Mouse (Mus musculus): ENCODE data around the gene Dyx1c1. TPM values are rescaled to one million over a fixed set of nuclear protein-coding genes. Genes with fewer than 3 reads are reported as not detected.

The Dyx1c1 gene
- polyA plus RNA-seq, 1 experiment from 2014 or later: 2.3 TPM

GRCm38 (mm10) chr9:72987703-72988102 is 29.1 kb downstream of the Dyx1c1 start:
- Histone ChIP-seq H3K36me3 (ENCODE audit: control insufficient read depth, insufficient read depth, low read length) (no peaks in the 10 kb centered on the region), H3K4me3 (ENCODE audit: low read depth, low read length) (no peak overlapping the region), H3K9ac (ENCODE audit: low read length) (no peak overlapping the region), H3K9me3 (replicated peaks; ENCODE audit: control insufficient read depth, low read length) (no peaks in the 10 kb centered on the region), H3K27ac (ENCODE audit: low read depth, low read length) (no peak overlapping the region), H3K27me3 (replicated peaks; ENCODE audit: control insufficient read depth, insufficient read depth, low read length) (no peaks in the 10 kb centered on the region), H3K4me1 (ENCODE audit: control insufficient read depth, insufficient read depth, low read length) (peaks cover 9% of the 10 kb centered on the region), H3K4me2 (ENCODE audit: low read length) (no peak overlapping the region)
- ATAC-seq: no peak
- WGBS: 50% methylated on average over 3 of the region's 3 CpGs
- DNase-seq (ENCODE audit: low spot score): no peak

- H3K9ac ChIP-seq (ENCODE audit: low read length): no peak overlapping the region
- 86% methylated on average over 5 of the region's 5 CpGs for WGBS
- H3K4me1 ChIP-seq (ENCODE audit: control insufficient read depth, insufficient read depth, low read length): peaks cover 9% of the 10 kb centered on the region
- H3K4me3 ChIP-seq (ENCODE audit: low read depth, low read length): no peak overlapping the region
- H3K9me3 ChIP-seq (replicated peaks; ENCODE audit: control insufficient read depth, low read length): no peaks in the 10 kb centered on the region
- no peaks in the 10 kb centered on the region for H3K36me3 ChIP-seq (ENCODE audit: control insufficient read depth, insufficient read depth, low read length)
- H3K27me3 ChIP-seq (replicated peaks; ENCODE audit: control insufficient read depth, insufficient read depth, low read length): no peaks in the 10 kb centered on the region
- DNase-seq (ENCODE audit: low spot score) (no peak), ATAC-seq (no peak)
- H3K27ac ChIP-seq (ENCODE audit: low read depth, low read length): no peak overlapping the region
- no peak overlapping the region for H3K4me2 ChIP-seq (ENCODE audit: low read length)
Observed at GRCm38 (mm10) chr9:72988706-72989105, 30.1 kb downstream of the Dyx1c1 start.

- Histone ChIP-seq H3K36me3 (ENCODE audit: control insufficient read depth, insufficient read depth, low read length) (no peaks in the 10 kb centered on the region), H3K4me2 (ENCODE audit: low read length) (no peak overlapping the region), H3K9me3 (replicated peaks; ENCODE audit: control insufficient read depth, low read length) (no peaks in the 10 kb centered on the region), H3K27me3 (replicated peaks; ENCODE audit: control insufficient read depth, insufficient read depth, low read length) (no peaks in the 10 kb centered on the region), H3K9ac (ENCODE audit: low read length) (no peak overlapping the region), H3K4me1 (ENCODE audit: control insufficient read depth, insufficient read depth, low read length) (no peaks in the 10 kb centered on the region), H3K4me3 (ENCODE audit: low read depth, low read length) (no peak overlapping the region), H3K27ac (ENCODE audit: low read depth, low read length) (no peak overlapping the region)
- 89% methylated on average over 2 of the region's 2 CpGs for WGBS
- ATAC-seq (no peak), DNase-seq (ENCODE audit: low spot score) (no peak)
Observed at GRCm38 (mm10) chr9:72991420-72991819, 32.8 kb downstream of the Dyx1c1 start.

GRCm38 (mm10) chr9:72992576-72992975 is 34.0 kb downstream of the Dyx1c1 start:
- ATAC-seq (no peak), DNase-seq (ENCODE audit: low spot score) (no peak)
- H3K27ac ChIP-seq (ENCODE audit: low read depth, low read length): no peak overlapping the region
- no peaks in the 10 kb centered on the region for H3K9me3 ChIP-seq (replicated peaks; ENCODE audit: control insufficient read depth, low read length)
- 90% methylated on average over 5 of the region's 5 CpGs for WGBS
- no peak overlapping the region for H3K4me2 ChIP-seq (ENCODE audit: low read length)
- no peak overlapping the region for H3K9ac ChIP-seq (ENCODE audit: low read length)
- H3K4me3 ChIP-seq (ENCODE audit: low read depth, low read length): no peak overlapping the region
- H3K4me1 ChIP-seq (ENCODE audit: control insufficient read depth, insufficient read depth, low read length): no peaks in the 10 kb centered on the region
- no peaks in the 10 kb centered on the region for H3K27me3 ChIP-seq (replicated peaks; ENCODE audit: control insufficient read depth, insufficient read depth, low read length)
- H3K36me3 ChIP-seq (ENCODE audit: control insufficient read depth, insufficient read depth, low read length): no peaks in the 10 kb centered on the region

- H3K9ac ChIP-seq (ENCODE audit: low read length): no peak overlapping the region
- H3K36me3 ChIP-seq (ENCODE audit: control insufficient read depth, insufficient read depth, low read length): peaks cover 7% of the 10 kb centered on the region; the same call in 1 of the 2 replicates
- H3K4me2 ChIP-seq (ENCODE audit: low read length): no peak overlapping the region
Observed at GRCm38 (mm10) chr9:72996167-72996566, 37.6 kb downstream of the Dyx1c1 start.

GRCm38 (mm10) chr9:72996806-72997205 is 38.2 kb downstream of the Dyx1c1 start:
- H3K27ac ChIP-seq (ENCODE audit: low read depth, low read length): no peak overlapping the region
- H3K4me3 ChIP-seq (ENCODE audit: low read depth, low read length): no peak overlapping the region
- WGBS: 45% methylated on average over 7 of the region's 7 CpGs
- no peak overlapping the region for H3K9ac ChIP-seq (ENCODE audit: low read length)
- ATAC-seq (no peak), DNase-seq (ENCODE audit: low spot score) (no peak)
- no peaks in the 10 kb centered on the region for H3K4me1 ChIP-seq (ENCODE audit: control insufficient read depth, insufficient read depth, low read length)
- no peaks in the 10 kb centered on the region for H3K27me3 ChIP-seq (replicated peaks; ENCODE audit: control insufficient read depth, insufficient read depth, low read length)
- H3K4me2 ChIP-seq (ENCODE audit: low read length): no peak overlapping the region
- H3K36me3 ChIP-seq (ENCODE audit: control insufficient read depth, insufficient read depth, low read length): peaks cover 10% of the 10 kb centered on the region; the same call in 1 of the 2 replicates
- no peaks in the 10 kb centered on the region for H3K9me3 ChIP-seq (replicated peaks; ENCODE audit: control insufficient read depth, low read length)

More at GRCm38 (mm10) chr9:72996167-72996566, 37.6 kb downstream of the Dyx1c1 start:
- DNase-seq (ENCODE audit: low spot score) (no peak), ATAC-seq (no peak)
- Histone ChIP-seq H3K27me3 (replicated peaks; ENCODE audit: control insufficient read depth, insufficient read depth, low read length) (no peaks in the 10 kb centered on the region), H3K4me3 (ENCODE audit: low read depth, low read length) (no peak overlapping the region), H3K9me3 (replicated peaks; ENCODE audit: control insufficient read depth, low read length) (no peaks in the 10 kb centered on the region), H3K27ac (ENCODE audit: low read depth, low read length) (no peak overlapping the region), H3K4me1 (ENCODE audit: control insufficient read depth, insufficient read depth, low read length) (no peaks in the 10 kb centered on the region)

GRCm38 (mm10) chr9:73000487-73000886 is 41.9 kb downstream of the Dyx1c1 start:
- Histone ChIP-seq H3K4me3 (ENCODE audit: low read depth, low read length) (no peak overlapping the region), H3K4me2 (ENCODE audit: low read length) (no peak overlapping the region), H3K9ac (ENCODE audit: low read length) (no peak overlapping the region), H3K27ac (ENCODE audit: low read depth, low read length) (no peak overlapping the region), H3K36me3 (ENCODE audit: control insufficient read depth, insufficient read depth, low read length) (peaks cover 22% of the 10 kb centered on the region), H3K9me3 (replicated peaks; ENCODE audit: control insufficient read depth, low read length) (no peaks in the 10 kb centered on the region), H3K27me3 (replicated peaks; ENCODE audit: control insufficient read depth, insufficient read depth, low read length) (no peaks in the 10 kb centered on the region), H3K4me1 (ENCODE audit: control insufficient read depth, insufficient read depth, low read length) (no peaks in the 10 kb centered on the region)
- ATAC-seq: no peak
- DNase-seq (ENCODE audit: low spot score): no peak
- 62% methylated on average over 2 of the region's 2 CpGs for WGBS

GRCm38 (mm10) chr9:73001314-73002011 is 42.9 kb downstream of the Dyx1c1 start:
- Histone ChIP-seq H3K36me3 (ENCODE audit: control insufficient read depth, insufficient read depth, low read length) (peaks cover 30% of the 10 kb centered on the region), H3K4me1 (ENCODE audit: control insufficient read depth, insufficient read depth, low read length) (no peaks in the 10 kb centered on the region), H3K27me3 (replicated peaks; ENCODE audit: control insufficient read depth, insufficient read depth, low read length) (no peaks in the 10 kb centered on the region), H3K27ac (ENCODE audit: low read depth, low read length) (no peak overlapping the region), H3K9ac (ENCODE audit: low read length) (no peak overlapping the region), H3K4me2 (ENCODE audit: low read length) (no peak overlapping the region), H3K9me3 (replicated peaks; ENCODE audit: control insufficient read depth, low read length) (no peaks in the 10 kb centered on the region), H3K4me3 (ENCODE audit: low read depth, low read length) (no peak overlapping the region)
- WGBS: 90% methylated on average over 13 of the region's 13 CpGs
- DNase-seq (ENCODE audit: low spot score) (no peak), ATAC-seq (no peak)

- Histone ChIP-seq H3K9ac (ENCODE audit: low read length) (no peak overlapping the region), H3K4me1 (ENCODE audit: control insufficient read depth, insufficient read depth, low read length) (no peaks in the 10 kb centered on the region), H3K9me3 (replicated peaks; ENCODE audit: control insufficient read depth, low read length) (no peaks in the 10 kb centered on the region), H3K27ac (ENCODE audit: low read depth, low read length) (no peak overlapping the region), H3K36me3 (ENCODE audit: control insufficient read depth, insufficient read depth, low read length) (peaks cover 37% of the 10 kb centered on the region), H3K4me2 (ENCODE audit: low read length) (no peak overlapping the region), H3K4me3 (ENCODE audit: low read depth, low read length) (no peak overlapping the region), H3K27me3 (replicated peaks; ENCODE audit: control insufficient read depth, insufficient read depth, low read length) (no peaks in the 10 kb centered on the region)
- ATAC-seq (no peak), DNase-seq (ENCODE audit: low spot score) (no peak)
- WGBS: 57% methylated on average over 3 of the region's 3 CpGs
Observed at GRCm38 (mm10) chr9:73002177-73002576, 43.6 kb downstream of the Dyx1c1 start.
